Mouse (Mus musculus) monocyte, adult 5-6 weeks (primary cell): ENCODE measurements around the gene Myog. TPM values are rescaled to one million over a fixed set of nuclear protein-coding genes. Genes with fewer than 3 reads are reported as not detected.

Experiments
- ATAC-seq: fragments of 153-309, 156-312 bp; replicated peaks from 2 replicates; pipeline ENCODE4 v1.8.0; 2017; ENCODE audit warnings: mild to moderate bottlenecking; ENCODE audit not compliant: low TSS enrichment, insufficient number of reproducible peaks, severe bottlenecking, poor library complexity, low FRiP score
- total RNA-seq: library from RNA; stranded (forward); fragments of 200-1000, 200-491, 200-594 nt; gene quantifications from 3 replicates; pipeline ENCODE4 v1.2.3, GENCODE M21; 2017

Myog gene
- total RNA-seq, 1 experiment from 2014 or later = not detected

DNA sequence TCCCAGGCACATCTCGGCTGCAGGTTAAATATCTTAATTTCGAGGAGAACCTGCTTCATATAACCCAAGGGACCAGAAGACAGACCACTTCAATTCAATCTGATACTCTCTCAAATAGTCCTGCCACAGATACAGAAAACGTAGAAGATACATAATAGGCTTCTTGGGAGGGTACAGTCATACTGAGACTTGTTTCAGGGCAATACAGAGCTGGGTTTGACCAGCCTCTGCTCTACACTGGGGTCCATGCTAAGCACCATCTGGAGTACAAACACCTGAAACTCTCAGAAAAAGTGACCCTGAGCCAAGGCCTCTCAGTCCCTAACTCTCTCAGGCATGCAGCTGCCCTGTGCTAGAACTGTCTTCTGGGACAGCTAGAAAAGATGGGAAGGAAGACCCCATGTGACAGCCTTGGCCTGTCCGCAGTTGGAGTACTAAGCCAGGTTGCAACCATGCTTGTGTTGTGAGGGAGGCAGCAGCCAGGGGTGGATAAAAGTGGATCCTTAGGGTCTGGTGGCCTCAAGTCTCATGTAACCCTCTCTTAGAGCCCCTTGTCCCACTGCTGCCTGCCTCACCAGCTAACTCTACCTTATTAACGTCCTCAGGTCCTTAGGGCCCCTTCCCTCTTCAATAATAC is 52.0 kb downstream of the Myog start:
- no peak for ATAC-seq

Other genes with a start within 250 kb of the Myog start
- 390 to 783 TPM (median 430 TPM) in 3 replicates for gene Btg2, start 210.9 kb upstream of the Myog start, total RNA-seq
- gene Chit1, start 178.7 kb upstream of the Myog start, total RNA-seq = 0.67 to 1.4 TPM (median 0.85 TPM) in 3 replicates
- 0.48 TPM in 1 of 3 replicates, not detected in the others for gene Chil1, start 107.8 kb upstream of the Myog start, total RNA-seq
- gene Mybph, start 96.5 kb upstream of the Myog start, total RNA-seq = not detected in 3 replicates
- gene Adora1, start 54.6 kb upstream of the Myog start, total RNA-seq = not detected in 3 replicates
- 20.4 to 28.3 TPM (median 20.4 TPM) in 3 replicates for gene Ppfia4, start 42.9 kb downstream of the Myog start, total RNA-seq
- 65.8 to 73.9 TPM (median 67.8 TPM) in 3 replicates for gene Tmem183a, start 72.0 kb downstream of the Myog start, total RNA-seq
- gene 4933406M09Rik, start 96.0 kb downstream of the Myog start, total RNA-seq = not detected in 3 replicates
- 56.4 to 76.4 TPM (median 62.0 TPM) in 3 replicates for gene Cyb5r1, start 115.6 kb downstream of the Myog start, total RNA-seq
- 133 to 190 TPM (median 182 TPM) in 3 replicates for gene Adipor1, start 125.4 kb downstream of the Myog start, total RNA-seq
- gene Klhl12, start 165.5 kb downstream of the Myog start, total RNA-seq = 21.9 to 33.3 TPM (median 32.5 TPM) in 3 replicates
- gene Rabif, start 204.7 kb downstream of the Myog start, total RNA-seq = 20.7 to 26.9 TPM (median 26.7 TPM) in 3 replicates